Mouse (Mus musculus) heart, embryonic 14.5 days (tissue): Measurements from ENCODE around the gene Rptn. TPM values are rescaled to one million over a fixed set of nuclear protein-coding genes. Genes with fewer than 3 reads are reported as not detected.
"Not testable (repeated sequence)": the region's sequence is repeated elsewhere in the genome, so short reads cannot be mapped to it uniquely, and the experiment has no call there.

ENCODE experiments used
- ATAC-seq: fragments of 200-750 bp; cut with Nextera tagmentation; 2 replicates; pipeline ENCODE4 v1.8.0; 2017; ENCODE audit warnings: low read depth, moderate TSS enrichment; ENCODE audit not compliant: insufficient number of reproducible peaks, insufficient read depth, low FRiP score
- H3K27ac ChIP-seq, 2 experiments: fragments of 200-500 bp in 1 of 2; fragments of 300-500 bp in 1 of 2; sonication (generic) in 1 of 2; replicated peaks in 1 of 2; 2 replicates each; pipeline ENCODE4 v1.5.1; 2012 to 2014; ENCODE audit warnings: low read depth in 2 of 2, low read length in 2 of 2, control low read depth in 1 of 2, mild to moderate bottlenecking in 1 of 2, mixed read lengths in 1 of 2; ENCODE audit not compliant: control insufficient read depth in 1 of 2, insufficient read depth in 1 of 2
- H3K27me3 ChIP-seq: fragments of 300-500 bp; sonication (generic); 2 replicates; pipeline ENCODE4 v1.6.1; 2014; ENCODE audit warnings: mild to moderate bottlenecking, low read length, control low read depth; ENCODE audit not compliant: control insufficient read depth, insufficient read depth
- H3K36me3 ChIP-seq: fragments of 300-500 bp; sonication (generic); 2 replicates; pipeline ENCODE4 v1.6.1; 2014; ENCODE audit warnings: mild to moderate bottlenecking, control low read depth, low read length, mixed read lengths; ENCODE audit not compliant: control insufficient read depth, insufficient read depth
- H3K4me1 ChIP-seq, 2 experiments: fragments of 200-500 bp in 1 of 2; fragments of 300-500 bp in 1 of 2; sonication (generic) in 1 of 2; 2 replicates each; pipeline ENCODE4 v1.6.1; 2012 to 2014; ENCODE audit warnings: low read length in 2 of 2, control low read depth in 1 of 2, mixed read lengths in 1 of 2; ENCODE audit not compliant: control insufficient read depth in 2 of 2, insufficient read depth in 2 of 2
- H3K4me2 ChIP-seq: fragments of 300-500 bp; sonication (generic); 2 replicates; pipeline ENCODE4 v1.6.1; 2014; ENCODE audit warnings: mild to moderate bottlenecking, low read length
- H3K4me3 ChIP-seq, 2 experiments: fragments of 200-500 bp in 1 of 2; fragments of 300-500 bp in 1 of 2; sonication (generic) in 1 of 2; 2 replicates each; pipeline ENCODE4 v1.5.1; 2012 to 2014; ENCODE audit warnings: low read length in 2 of 2, mild to moderate bottlenecking in 2 of 2, control low read depth in 1 of 2, low read depth in 1 of 2, moderate library complexity in 1 of 2; ENCODE audit not compliant: control insufficient read depth in 1 of 2, insufficient read depth in 1 of 2
- H3K9ac ChIP-seq: fragments of 300-500 bp; sonication (generic); 2 replicates; pipeline ENCODE4 v1.6.1; 2014; ENCODE audit warnings: mild to moderate bottlenecking, low read length
- H3K9me3 ChIP-seq: fragments of 300-500 bp; sonication (generic); 2 replicates; pipeline ENCODE4 v1.6.1; 2016; ENCODE audit warnings: low read length, control low read depth; ENCODE audit not compliant: control insufficient read depth
- WGBS: fragments of 180-500 bp; shearing (Covaris S2); extraction: QIAGEN DNeasy Blood & Tissue Kit; methylation state at CpG from one replicate; pipeline ENCODE4 v1.1.7; 2014; 5-methylcytosine and 5-hydroxymethylcytosine counted together
- polyA plus RNA-seq: library from polyadenylated mRNA; unstranded; fragments of >200 nt; fragmentation: Nextera tagmentation; extraction: Ambion mirVana; gene quantifications from 2 replicates; pipeline ENCODE4 v1.2.1, GENCODE M21; 2014

Gene Rptn
- polyA plus RNA-seq, 1 experiment from 2014 or later, result not detected

DNA sequence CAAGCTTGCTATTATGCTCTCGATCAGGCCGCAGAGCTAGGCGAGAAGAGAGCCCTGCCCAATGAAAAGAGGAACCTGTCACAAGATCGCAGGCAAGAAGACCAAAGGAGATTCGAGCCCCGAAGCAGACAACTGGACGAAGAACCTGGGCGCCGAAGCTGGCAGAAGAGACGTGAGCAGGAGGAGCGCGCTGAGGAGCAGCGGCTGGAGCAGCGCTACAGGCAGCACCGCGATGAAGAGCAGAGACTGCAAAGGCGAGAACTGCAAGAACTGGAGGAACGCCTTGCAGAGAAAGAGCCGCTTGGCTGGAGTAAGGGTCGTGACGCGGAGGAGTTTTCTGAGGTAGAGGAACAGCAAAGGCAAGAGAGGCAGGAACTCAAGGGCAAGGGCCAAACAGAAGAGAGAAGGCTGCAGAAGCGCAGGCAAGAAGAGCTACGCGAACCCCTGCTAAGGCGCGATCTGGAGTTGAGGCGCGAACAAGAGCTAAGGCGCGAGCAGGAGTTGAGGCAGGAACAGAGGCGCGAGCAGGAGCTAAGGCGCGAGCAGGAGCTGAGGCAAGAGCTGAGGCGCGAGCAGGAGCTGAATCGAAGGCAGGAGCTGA lies 50.1 kb downstream of the Rptn start:
- Histone ChIP-seq H3K4me3 (peak overlapping the region; percentile 49 to 55), H3K27ac (no peak overlapping the region), H3K27me3 (peaks cover 47% of the 10 kb centered on the region), H3K36me3 (no peaks in the 10 kb centered on the region), H3K4me2 (peak overlapping the region; percentile 76), H3K9me3 (no peaks in the 10 kb centered on the region), H3K4me1 (peaks cover 6 to 12% of the 10 kb centered on the region in 2 experiments; a peak in 2 of 4 replicates), H3K9ac (peak overlapping the region; percentile 45)
- no peak for ATAC-seq
- under 1% methylated on average over 38 of the region's 38 CpGs for WGBS

- peaks cover 49% of the 10 kb centered on the region for H3K27me3 ChIP-seq
- H3K27ac ChIP-seq, result no peak overlapping the region
- under 1% methylated on average over 56 of the region's 56 CpGs for WGBS
- H3K36me3 ChIP-seq, result no peaks in the 10 kb centered on the region
- peak overlapping the region; percentile 76 for H3K4me2 ChIP-seq
- H3K9ac ChIP-seq, result peak overlapping the region; percentile 31
- peak; percentile 57 for ATAC-seq
- H3K4me1 ChIP-seq, result peaks cover 6 to 12% of the 10 kb centered on the region in 2 experiments; a peak in 2 of 4 replicates
- H3K9me3 ChIP-seq, result no peaks in the 10 kb centered on the region
- peak overlapping the region; percentile 49 to 55 for H3K4me3 ChIP-seq
These were observed 51.1 kb downstream of the Rptn start for GRCm38 (mm10) chr3:93444343-93445164.

DNA sequence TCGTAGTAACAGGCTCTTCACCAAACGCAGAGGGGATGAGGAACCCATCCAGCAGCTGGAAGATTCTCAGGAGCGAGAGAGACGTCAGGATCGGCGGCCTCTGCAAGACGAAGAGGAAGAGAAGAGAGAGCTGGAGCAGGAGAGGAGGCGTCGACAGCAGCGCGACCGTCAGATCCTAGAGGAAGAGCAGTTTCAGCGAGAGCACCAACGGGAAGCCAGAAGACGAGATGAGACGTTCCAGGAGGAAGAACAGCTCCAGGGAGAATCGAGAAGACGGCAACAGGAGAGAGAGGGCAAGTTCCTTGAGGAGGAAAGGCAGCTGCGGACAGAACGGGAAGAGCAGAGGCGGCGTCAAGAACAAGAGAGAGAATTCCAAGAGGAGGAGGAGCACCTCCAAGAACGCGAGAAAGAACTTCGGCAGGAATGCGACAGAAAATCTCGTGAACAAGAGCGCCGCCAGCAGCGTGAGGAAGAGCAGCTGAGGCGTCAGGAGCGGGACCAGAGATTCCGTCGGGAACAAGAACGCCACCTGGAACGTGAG lies 51.7 kb downstream of the Rptn start:
- ATAC-seq, result no peak
- peaks cover 6 to 12% of the 10 kb centered on the region in 2 experiments; a peak in 2 of 4 replicates for H3K4me1 ChIP-seq
- peak overlapping the region; percentile 31; the same call in 1 of the 2 replicates for H3K9ac ChIP-seq
- H3K9me3 ChIP-seq, result no peaks in the 10 kb centered on the region
- H3K36me3 ChIP-seq, result no peaks in the 10 kb centered on the region
- peaks cover 52% of the 10 kb centered on the region for H3K27me3 ChIP-seq
- under 1% methylated on average over 36 of the region's 36 CpGs for WGBS
- peak overlapping the region; percentile 49 to 55 for H3K4me3 ChIP-seq
- H3K4me2 ChIP-seq, result peak overlapping the region; percentile 76
- H3K27ac ChIP-seq, result no peak overlapping the region

- peak overlapping the region; percentile 62 for H3K9ac ChIP-seq
- no peak for ATAC-seq
- WGBS, result under 1% methylated on average over 54 of the region's 54 CpGs
These were observed 52.7 kb downstream of the Rptn start for GRCm38 (mm10) chr3:93446128-93446755.

DNA sequence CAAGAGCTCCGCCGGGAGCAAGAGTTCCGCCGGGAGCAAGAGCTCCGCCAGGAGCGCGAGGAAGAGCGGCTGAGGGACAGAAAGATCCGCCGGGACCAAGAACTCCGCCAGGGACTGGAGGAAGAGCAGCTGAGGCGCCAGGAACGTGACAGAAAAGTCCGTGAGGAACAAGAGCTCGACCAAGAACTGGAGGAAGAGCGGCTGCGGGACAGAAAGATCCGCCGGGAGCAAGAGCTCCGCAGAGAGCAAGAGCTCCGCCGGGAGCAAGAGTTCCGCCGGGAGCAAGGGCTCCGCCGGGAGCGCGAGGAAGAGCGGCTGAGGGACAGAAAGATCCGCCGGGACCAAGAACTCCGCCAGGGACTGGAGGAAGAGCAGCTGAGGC lies 53.2 kb downstream of the Rptn start:
- Histone ChIP-seq H3K4me1 (peaks cover 6 to 12% of the 10 kb centered on the region in 2 experiments; a peak in 2 of 4 replicates), H3K4me3 (peak overlapping the region; percentile 49 to 55), H3K27me3 (peaks cover 45% of the 10 kb centered on the region), H3K4me2 (peak overlapping the region; percentile 76), H3K27ac (0 out of 4 replicates have a peak overlapping the region, but pooled peaks of 1 of the 2 experiments have one; percentile 19), H3K9ac (peak overlapping the region; percentile 62)
- not testable (repeated sequence) for H3K9me3 ChIP-seq, ATAC-seq, H3K36me3 ChIP-seq
- WGBS, result under 1% methylated on average over 32 of the region's 32 CpGs

More at GRCm38 (mm10) chr3:93446128-93446755, 52.7 kb downstream of the Rptn start:
- peaks cover 6 to 12% of the 10 kb centered on the region in 2 experiments; a peak in 2 of 4 replicates for H3K4me1 ChIP-seq
- H3K27me3 ChIP-seq, result peaks cover 45% of the 10 kb centered on the region
- H3K36me3 ChIP-seq, result no peaks in the 10 kb centered on the region
- H3K27ac ChIP-seq, result no peak overlapping the region
- peak overlapping the region; percentile 76 for H3K4me2 ChIP-seq
- no peaks in the 10 kb centered on the region for H3K9me3 ChIP-seq
- H3K4me3 ChIP-seq, result peak overlapping the region; percentile 49 to 55

- H3K27me3 ChIP-seq, result peaks cover 40% of the 10 kb centered on the region
- peak overlapping the region; percentile 76 for H3K4me2 ChIP-seq
- peaks cover 6 to 12% of the 10 kb centered on the region in 2 experiments; a peak in 2 of 4 replicates for H3K4me1 ChIP-seq
- H3K4me3 ChIP-seq, result peak overlapping the region; percentile 49 to 55
- peak; percentile 35; the same call in 1 of the 2 replicates for ATAC-seq
- 0 out of 4 replicates have a peak overlapping the region, but pooled peaks of 1 of the 2 experiments have one; percentile 19 for H3K27ac ChIP-seq
- WGBS, result 1% methylated on average over 59 of the region's 59 CpGs
- H3K9ac ChIP-seq, result peak overlapping the region; percentile 62
- no peaks in the 10 kb centered on the region for H3K9me3 ChIP-seq
- H3K36me3 ChIP-seq, result no peaks in the 10 kb centered on the region
These were observed 53.8 kb downstream of the Rptn start for GRCm38 (mm10) chr3:93447138-93447841.
